Mouse (Mus musculus) midbrain, embryonic 12.5 days (tissue): ENCODE data around the gene Zdhhc11. TPM values are rescaled to one million over a fixed set of nuclear protein-coding genes. Genes with fewer than 3 reads are reported as not detected.

ENCODE experiments used
- ATAC-seq: fragments of 200-750 bp; cut with Nextera tagmentation; 2 replicates; pipeline ENCODE4 v1.8.0; 2017; ENCODE audit warnings: low read depth, moderate TSS enrichment, moderate library complexity; ENCODE audit not compliant: low FRiP score
- H3K27ac ChIP-seq: fragments of 300-500 bp; sonication (generic); replicated peaks from 2 replicates; pipeline ENCODE4 v1.5.1; 2016; ENCODE audit warnings: mild to moderate bottlenecking
- H3K27me3 ChIP-seq: fragments of 300-500 bp; sonication (generic); 2 replicates; pipeline ENCODE4 v1.6.1; 2016; ENCODE audit warnings: mild to moderate bottlenecking
- H3K36me3 ChIP-seq: fragments of 300-500 bp; sonication (generic); 2 replicates; pipeline ENCODE4 v1.6.1; 2016
- H3K4me1 ChIP-seq: fragments of 300-500 bp; sonication (generic); 2 replicates; pipeline ENCODE4 v1.6.1; 2016
- H3K4me2 ChIP-seq: fragments of 300-500 bp; sonication (generic); replicated peaks from 2 replicates; pipeline ENCODE4 v1.6.1; 2016; ENCODE audit warnings: mild to moderate bottlenecking, moderate library complexity
- H3K4me3 ChIP-seq: fragments of 300-500 bp; sonication (generic); 2 replicates; pipeline ENCODE4 v1.5.1; 2016; ENCODE audit warnings: mild to moderate bottlenecking
- H3K9ac ChIP-seq: fragments of 300-500 bp; sonication (generic); replicated peaks from 2 replicates; pipeline ENCODE4 v1.6.1; 2016; ENCODE audit warnings: mild to moderate bottlenecking, moderate library complexity
- H3K9me3 ChIP-seq: fragments of 300-500 bp; sonication (generic); 2 replicates; pipeline ENCODE4 v1.6.1; 2016; ENCODE audit warnings: mild to moderate bottlenecking
- WGBS: fragments of 180-500 bp; shearing (Covaris S2); methylation state at CpG from one replicate; pipeline ENCODE4 v1.1.7; 2016; 5-methylcytosine and 5-hydroxymethylcytosine counted together
- microRNA-seq: library from miRNA; unstranded; fragments of <30 nt; microRNA quantifications from one replicate; pipeline ENCODE4, GENCODE M21; 2017
- polyA plus RNA-seq: library from polyadenylated mRNA; unstranded; fragments of >200 nt; fragmentation: Nextera tagmentation; extraction: Ambion mirVana; gene quantifications from 2 replicates; pipeline ENCODE4 v1.2.1, GENCODE M21; 2016

The Zdhhc11 gene
- polyA plus RNA-seq, 1 experiment from 2014 or later = not detected

DNA sequence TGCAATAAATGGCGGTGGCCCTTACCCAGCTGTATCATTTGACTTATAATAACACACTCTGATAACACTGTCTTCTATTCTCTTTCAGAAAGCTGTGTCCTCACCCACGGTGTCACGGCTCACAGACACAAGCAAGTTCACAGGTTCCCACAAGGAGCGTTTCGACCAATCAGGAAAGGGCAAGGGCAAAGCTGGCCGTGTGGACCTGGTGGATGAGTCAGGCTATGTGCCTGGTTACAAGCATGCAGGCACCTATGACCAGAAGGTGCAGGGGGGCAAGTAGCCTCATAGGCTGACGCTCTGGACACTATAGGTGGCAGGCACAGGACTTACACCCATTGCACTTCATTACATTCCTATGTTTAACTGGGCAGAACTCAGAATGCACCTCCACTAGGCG is 67.5 kb downstream of the Zdhhc11 start:
- ATAC-seq = no peak

DNA sequence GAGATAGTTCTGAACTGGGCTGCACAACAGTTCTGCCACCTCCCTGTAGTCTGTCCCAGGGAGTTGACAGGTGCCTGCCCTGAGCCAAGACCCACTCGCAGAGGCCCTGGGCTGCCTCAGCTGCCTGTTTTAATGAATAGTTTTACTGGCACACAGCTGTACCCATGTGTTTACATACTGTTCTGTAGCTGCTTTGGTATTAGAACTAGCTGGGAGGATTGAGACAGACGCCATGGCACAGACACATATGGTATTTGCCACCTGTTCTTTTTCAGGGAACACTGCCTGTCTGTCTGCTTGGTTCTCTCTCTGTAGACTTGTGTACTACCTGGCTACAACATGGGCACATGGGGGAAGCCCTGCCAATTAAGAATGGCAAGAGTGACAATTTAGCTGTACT is 71.1 kb downstream of the Zdhhc11 start:
- no peaks in the 10 kb centered on the region for H3K27me3 ChIP-seq
- no peaks in the 10 kb centered on the region for H3K9me3 ChIP-seq
- H3K4me2 ChIP-seq = no peak overlapping the region
- no peaks in the 10 kb centered on the region for H3K4me1 ChIP-seq
- H3K36me3 ChIP-seq = peaks cover 18% of the 10 kb centered on the region
- H3K4me3 ChIP-seq = no peak overlapping the region
- H3K27ac ChIP-seq = no peak overlapping the region
- H3K9ac ChIP-seq = no peak overlapping the region
- ATAC-seq = no peak
- WGBS = 84% methylated on average over 2 of the region's 2 CpGs

More for the DNA sequence above, 67.5 kb downstream of the Zdhhc11 start:
- Histone ChIP-seq H3K4me1 (no peaks in the 10 kb centered on the region), H3K4me3 (no peak overlapping the region), H3K4me2 (no peak overlapping the region), H3K9ac (no peak overlapping the region), H3K36me3 (no peaks in the 10 kb centered on the region), H3K27ac (no peak overlapping the region), H3K9me3 (no peaks in the 10 kb centered on the region), H3K27me3 (no peaks in the 10 kb centered on the region)
- WGBS = 83% methylated on average over 8 of the region's 8 CpGs

DNA sequence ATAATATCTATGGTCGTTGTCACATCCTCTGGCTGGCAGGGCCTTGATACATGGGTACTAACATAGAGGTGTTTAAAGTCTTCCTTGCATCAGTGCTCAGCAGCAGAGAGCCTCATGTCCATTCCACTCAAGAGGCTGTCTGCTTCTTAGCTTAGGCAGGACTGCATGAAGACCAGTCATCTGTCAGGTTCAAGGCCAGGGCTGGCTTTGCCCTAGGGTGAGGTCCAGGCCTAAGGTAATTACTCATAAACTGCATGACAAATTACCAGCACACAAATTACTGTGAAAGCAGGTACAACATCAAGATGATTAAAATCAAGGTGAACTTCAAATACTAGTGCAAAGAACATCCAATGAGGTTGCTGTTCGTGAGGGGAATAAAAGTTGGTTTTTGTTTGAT is 72.1 kb downstream of the Zdhhc11 start:
- Histone ChIP-seq H3K9ac (no peak overlapping the region), H3K27me3 (no peaks in the 10 kb centered on the region), H3K9me3 (no peaks in the 10 kb centered on the region), H3K36me3 (peaks cover 28% of the 10 kb centered on the region), H3K4me3 (no peak overlapping the region), H3K4me2 (no peak overlapping the region), H3K4me1 (no peaks in the 10 kb centered on the region), H3K27ac (no peak overlapping the region)
- 89% methylated on average over 2 of the region's 2 CpGs for WGBS
- ATAC-seq = no peak

GRCm38 (mm10) chr13:74039926-74040325 is 76.3 kb downstream of the Zdhhc11 start:
- Histone ChIP-seq H3K4me3 (no peak overlapping the region), H3K4me2 (no peak overlapping the region), H3K9me3 (no peaks in the 10 kb centered on the region), H3K4me1 (no peaks in the 10 kb centered on the region), H3K9ac (no peak overlapping the region), H3K36me3 (peaks cover 58% of the 10 kb centered on the region), H3K27me3 (no peaks in the 10 kb centered on the region), H3K27ac (no peak overlapping the region)
- ATAC-seq = no peak
- 89% methylated on average over 3 of the region's 3 CpGs for WGBS

Small RNA genes lying within 50 kb of the gene (microRNA-seq; reads per million reads assigned to microRNA genes)
- not detected for gene Gm25197

Other genes starting within 250 kb of the Zdhhc11 start
- 38.7 and 39.0 TPM in 2 replicates for gene Slc12a7, start 230.8 kb upstream of the Zdhhc11 start, polyA plus RNA-seq
- 9.6 and 11.2 TPM in 2 replicates for gene Nkd2, start 116.2 kb upstream of the Zdhhc11 start, polyA plus RNA-seq
- gene Trip13, start 26.1 kb upstream of the Zdhhc11 start, polyA plus RNA-seq = 34.4 and 38.2 TPM in 2 replicates
- gene Brd9, start 26.0 kb upstream of the Zdhhc11 start, polyA plus RNA-seq = 83.8 and 90.1 TPM in 2 replicates
- gene Tppp, start 45.6 kb downstream of the Zdhhc11 start, polyA plus RNA-seq = 4.2 and 4.5 TPM in 2 replicates
- 16.9 and 18.6 TPM in 2 replicates for gene Cep72, start 98.4 kb downstream of the Zdhhc11 start, polyA plus RNA-seq
- gene Slc9a3, start 157.6 kb downstream of the Zdhhc11 start, polyA plus RNA-seq = 0.04 TPM in 2 replicates
- 82.4 and 89.2 TPM in 2 replicates for gene Exoc3, start 244.9 kb downstream of the Zdhhc11 start, polyA plus RNA-seq